Mouse (Mus musculus) heart, adult 2 months (tissue): ENCODE measurements around the gene Otos. TPM values are rescaled to one million over a fixed set of nuclear protein-coding genes. Genes with fewer than 3 reads are reported as not detected.

Experiments
- DNase-seq, 2 experiments: peaks; one replicate each; pipeline ENCODE4 v3.0.0; 2021
- H3K27ac ChIP-seq: fragments of 200-600 bp; 2 replicates; pipeline ENCODE4 v1.8.1; 2022
- H3K27me3 ChIP-seq: fragments of 200-500 bp; 2 replicates; pipeline ENCODE4 v1.6.1; 2012; ENCODE audit warnings: mild to moderate bottlenecking, low read length, inconsistent platforms, mixed read lengths; ENCODE audit not compliant: control insufficient read depth, insufficient read depth
- H3K36me3 ChIP-seq: fragments of 200-500 bp; 2 replicates; pipeline ENCODE4 v1.6.1; 2012; ENCODE audit warnings: low read length, inconsistent platforms; ENCODE audit not compliant: control insufficient read depth, insufficient read depth
- H3K4me1 ChIP-seq: fragments of 200-500 bp; 2 replicates; pipeline ENCODE4 v1.6.1; 2011; ENCODE audit warnings: low read length; ENCODE audit not compliant: control insufficient read depth, insufficient read depth
- H3K4me3 ChIP-seq: fragments of 200-600 bp; 2 replicates; pipeline ENCODE4 v1.8.1; 2022
- H3K79me2 ChIP-seq: fragments of 200-500 bp; replicated peaks from 2 replicates; pipeline ENCODE4 v1.6.1; 2012; ENCODE audit warnings: mild to moderate bottlenecking, inconsistent platforms, low read length, moderate library complexity, mixed read lengths; ENCODE audit not compliant: control insufficient read depth, insufficient read depth
- H3K9ac ChIP-seq: fragments of 200-500 bp; 2 replicates; pipeline ENCODE4 v1.6.1; 2012; ENCODE audit warnings: low read depth, mild to moderate bottlenecking, control low read depth, inconsistent platforms, low read length, mixed read lengths
- CTCF ChIP-seq: fragments of 200-600 bp; IDR thresholded peaks from 2 replicates; pipeline ENCODE4 v1.8.1; 2022; ENCODE audit warnings: antibody characterized with exemption, mild to moderate bottlenecking, moderate library complexity
- EP300 ChIP-seq: fragments of 200-500 bp; IDR thresholded peaks from 2 replicates; pipeline ENCODE4 v1.6.1; 2011; ENCODE audit warnings: low read depth, low read length, control low read depth; ENCODE audit not compliant: insufficient read depth
- POLR2A ChIP-seq: fragments of 200-500 bp; IDR thresholded peaks from 2 replicates; pipeline ENCODE4 v1.6.1; 2011; ENCODE audit warnings: mild to moderate bottlenecking, low read depth, low read length, control low read depth; ENCODE audit not compliant: insufficient read depth
- WGBS: fragments of 180-500 bp; shearing (Covaris S2); methylation state at CpG from one replicate; pipeline ENCODE4 v1.1.7; 2018; 5-methylcytosine and 5-hydroxymethylcytosine counted together
- intact Hi-C: fragments of 180-260 bp; cut with DNase I; formaldehyde crosslinking; loops from one replicate; pipeline ENCODE4 v1.15.1; 2025
- polyA plus RNA-seq: library from polyadenylated mRNA; depleted of rRNA; stranded (reverse); fragments of >200 nt; gene quantifications from 2 replicates; pipeline ENCODE4 v1.2.3, GENCODE M21; 2012
- total RNA-seq, 2 experiments: library from RNA; stranded (reverse); gene quantifications; 2 replicates each; pipeline ENCODE4 v1.2.3; 2021

The Otos gene
- total and polyA plus RNA-seq, 3 experiments: not detected

- Histone ChIP-seq H3K27ac (no peak overlapping the region), H3K36me3 (no peaks in the 10 kb centered on the region), H3K4me1 (no peaks in the 10 kb centered on the region), H3K9ac (no peak overlapping the region), H3K27me3 (no peaks in the 10 kb centered on the region), H3K79me2 (no peaks in the 10 kb centered on the region), H3K4me3 (no peak overlapping the region)
- 71% methylated on average over 6 of the region's 6 CpGs for WGBS
- intact Hi-C loops: no loop called here
- TF ChIP-seq CTCF (0 out of 2 replicates have a peak, but pooled peaks have one; percentile 1), EP300 (no peak), POLR2A (no peak)
- no peak for DNase-seq
These were observed 15.7 kb downstream of the Otos start for GRCm38 (mm10) chr1:92632948-92633347.

GRCm38 (mm10) chr1:92632196-92632595 is 16.4 kb downstream of the Otos start:
- Histone ChIP-seq H3K79me2 (no peaks in the 10 kb centered on the region), H3K27me3 (no peaks in the 10 kb centered on the region), H3K27ac (no peak overlapping the region), H3K4me1 (no peaks in the 10 kb centered on the region), H3K4me3 (no peak overlapping the region), H3K9ac (no peak overlapping the region), H3K36me3 (no peaks in the 10 kb centered on the region)
- TF ChIP-seq POLR2A (no peak), CTCF (no peak), EP300 (no peak)
- intact Hi-C loops: no loop called here
- 71% methylated on average over 5 of the region's 5 CpGs for WGBS
- DNase-seq: no peak

- no peaks in the 10 kb centered on the region for H3K79me2 ChIP-seq
- 49% methylated on average over 4 of the region's 4 CpGs for WGBS
- no peaks in the 10 kb centered on the region for H3K27me3 ChIP-seq
- H3K4me1 ChIP-seq: no peaks in the 10 kb centered on the region
- intact Hi-C loops: no loop called here
- H3K4me3 ChIP-seq: no peak overlapping the region
- H3K36me3 ChIP-seq: no peaks in the 10 kb centered on the region
- DNase-seq: no peak
- no peak overlapping the region for H3K27ac ChIP-seq
- TF ChIP-seq POLR2A (no peak), CTCF (no peak), EP300 (no peak)
- H3K9ac ChIP-seq: no peak overlapping the region
These were observed 20.4 kb downstream of the Otos start for GRCm38 (mm10) chr1:92628227-92628626.

GRCm38 (mm10) chr1:92618360-92618759 is 30.3 kb downstream of the Otos start:
- DNase-seq: no peak
- H3K27ac ChIP-seq: no peak overlapping the region
- TF ChIP-seq EP300 (no peak), POLR2A (no peak), CTCF (no peak)
- no peaks in the 10 kb centered on the region for H3K27me3 ChIP-seq
- no peaks in the 10 kb centered on the region for H3K36me3 ChIP-seq
- intact Hi-C loops: no loop called here
- WGBS: 27% methylated on average over 4 of the region's 4 CpGs
- H3K4me1 ChIP-seq: no peaks in the 10 kb centered on the region
- no peak overlapping the region for H3K4me3 ChIP-seq
- no peak overlapping the region for H3K9ac ChIP-seq
- no peaks in the 10 kb centered on the region for H3K79me2 ChIP-seq

- no peak within 1 kb of the TSS for H3K9ac ChIP-seq
These were observed 31.2 kb downstream of the Otos start, which contains the start of gene Olfr12 for GRCm38 (mm10) chr1:92617488-92617887. Gene Olfr12, plus strand, starts transcription at chr1:92617788.

GRCm38 (mm10) chr1:92616046-92616445 is 32.6 kb downstream of the Otos start:
- H3K27me3 ChIP-seq: no peaks in the 10 kb centered on the region
- TF ChIP-seq EP300 (no peak), CTCF (no peak), POLR2A (no peak)
- H3K9ac ChIP-seq: no peak overlapping the region
- WGBS: 49% methylated on average over 1 of the region's 1 CpGs
- no peak overlapping the region for H3K27ac ChIP-seq
- no peaks in the 10 kb centered on the region for H3K79me2 ChIP-seq
- no peaks in the 10 kb centered on the region for H3K4me1 ChIP-seq
- H3K4me3 ChIP-seq: no peak overlapping the region
- DNase-seq: no peak
- intact Hi-C loops: loop anchor here (2.0 kb wide), 1 partner anchor 31 kb away; no protein-coding TSS in a partner anchor
- H3K36me3 ChIP-seq: no peaks in the 10 kb centered on the region

More at GRCm38 (mm10) chr1:92617488-92617887, 31.2 kb downstream of the Otos start, which contains the start of gene Olfr12:
- no peak for TF ChIP-seq EP300
- TF ChIP-seq CTCF: no peak
- TF ChIP-seq POLR2A: no peak
- no peaks in the 10 kb centered on the region for H3K27me3 ChIP-seq
- intact Hi-C loops: loop anchor here (2.0 kb wide), 1 partner anchor 29 kb away; no protein-coding TSS in a partner anchor
- H3K4me1 ChIP-seq: no peaks in the 10 kb centered on the region
- H3K36me3 ChIP-seq: no peaks in the 10 kb centered on the region
- 70% methylated on average over 2 of the region's 2 CpGs for WGBS
- no peak within 1 kb of the TSS for H3K4me3 ChIP-seq
- H3K27ac ChIP-seq: no peak within 1 kb of the TSS
- no peaks in the 10 kb centered on the region for H3K79me2 ChIP-seq
- no peak for DNase-seq
